Mouse (Mus musculus): Measurements from ENCODE around the gene Onecut3.

The Onecut3 gene

GRCm38 (mm10) chr10:80552364-80552763, 57.7 kb downstream of the Onecut3 start:
- in situ Hi-C loops (cut with MboI, MseI) = loop anchor here (5.0 kb wide), 1 partner anchor 105 kb away; no protein-coding TSS in a partner anchor

DNA sequence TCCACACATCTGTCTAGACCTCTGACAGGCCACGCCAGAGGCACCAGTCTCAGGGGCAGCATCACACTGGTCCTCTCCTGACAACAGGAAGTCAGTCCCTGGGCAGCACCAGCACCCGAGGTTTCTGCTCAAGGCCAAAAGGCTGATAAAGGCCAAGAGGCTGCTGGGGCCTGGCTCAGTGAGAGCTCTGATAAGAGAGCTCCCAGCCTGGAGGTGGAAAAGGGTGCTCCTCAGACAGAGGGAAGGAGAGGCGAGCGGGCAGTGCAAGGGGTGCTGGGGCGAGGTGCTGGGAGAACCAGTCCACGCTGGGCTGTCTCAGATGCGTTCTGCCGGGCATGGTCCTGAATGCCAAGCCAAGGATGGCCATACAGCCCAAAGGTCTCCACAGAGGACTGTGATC, 58.9 kb downstream of the Onecut3 start:
- in situ Hi-C loops (cut with MboI, MseI) = loop anchor here (5.0 kb wide), 1 partner anchor 106 kb away; no protein-coding TSS in a partner anchor

DNA sequence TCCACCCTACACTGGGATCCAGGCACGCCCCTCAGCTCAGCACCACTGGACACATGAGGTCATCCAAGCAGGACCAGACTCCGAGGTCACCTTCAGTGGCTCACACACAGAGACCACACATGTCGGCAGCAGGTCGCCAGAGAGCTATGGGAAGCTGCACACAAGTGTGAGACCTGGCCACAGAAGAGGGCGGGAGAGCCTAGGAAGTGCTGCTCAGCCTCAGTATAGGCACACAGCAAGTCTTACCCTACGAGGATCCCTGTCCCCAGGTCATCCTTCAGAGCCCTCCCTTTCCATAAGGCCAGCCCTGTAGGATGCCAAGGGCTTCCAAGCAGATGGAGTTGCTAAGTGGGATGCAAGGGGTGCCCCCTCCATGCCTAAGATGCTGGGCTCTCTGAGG, 59.4 kb downstream of the Onecut3 start:
- in situ Hi-C loops (cut with MboI, MseI) = loop anchor here (5.0 kb wide), 1 partner anchor 107 kb away; no protein-coding TSS in a partner anchor

- in situ Hi-C loops (cut with MboI, MseI) = no loop called here
Observed at GRCm38 (mm10) chr10:80557346-80557965, 62.8 kb downstream of the Onecut3 start.

GRCm38 (mm10) chr10:80559431-80559830, 64.8 kb downstream of the Onecut3 start:
- in situ Hi-C loops (cut with MboI, MseI) = no loop called here

GRCm38 (mm10) chr10:80560621-80561020, 66.0 kb downstream of the Onecut3 start:
- in situ Hi-C loops (cut with MboI, MseI) = no loop called here

DNA sequence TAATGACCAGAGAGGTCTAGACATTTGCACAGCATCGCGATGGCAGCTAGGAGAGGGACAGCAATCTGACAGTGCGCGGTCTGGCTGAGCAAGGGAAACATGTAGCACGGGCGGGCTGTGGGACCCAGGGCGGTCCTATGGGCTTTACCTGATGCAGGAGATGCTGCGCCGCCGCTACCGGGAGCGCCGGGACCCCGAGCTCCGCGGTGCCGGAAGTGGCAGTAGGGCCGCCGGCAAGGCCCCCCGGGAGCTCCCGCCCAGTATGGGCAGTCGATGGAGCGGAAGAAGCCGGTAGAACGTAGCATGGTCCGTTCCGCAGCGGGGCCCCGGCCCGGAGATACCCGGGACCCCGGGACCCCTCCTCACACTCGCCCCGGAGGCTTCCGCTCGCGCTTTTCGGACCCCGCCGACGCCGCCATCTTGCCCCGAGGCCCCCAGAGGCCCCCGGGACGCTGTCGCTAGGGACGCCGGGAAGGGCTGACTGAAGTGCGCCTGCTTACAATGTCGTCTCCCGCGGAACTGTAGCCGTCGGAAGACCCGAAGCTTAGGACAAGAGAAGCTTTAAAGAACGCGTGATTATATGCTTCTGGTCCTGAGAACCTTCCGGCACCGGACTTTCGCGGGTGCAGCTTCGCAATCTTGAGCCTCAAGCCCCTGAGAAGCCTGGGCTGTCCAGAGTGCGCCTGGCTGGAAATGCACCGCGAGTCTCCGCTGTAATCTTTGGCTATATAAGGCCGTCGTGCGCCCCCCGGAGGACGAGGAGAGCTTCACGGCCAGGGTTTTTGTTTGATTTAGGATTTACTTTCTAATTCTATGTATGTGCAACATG, 66.7 kb downstream of the Onecut3 start, which contains the start of gene Rexo1:
Gene Rexo1, minus strand, starts transcription at position 445 of the 829 bp plus-strand sequence.
- in situ Hi-C loops (cut with MboI, MseI) = no loop called here

GRCm38 (mm10) chr10:80566375-80567092, 71.9 kb downstream of the Onecut3 start:
- in situ Hi-C loops (cut with MboI, MseI) = no loop called here
